23 mouse cellular contexts compared by ENCODE assay signal in genomic region chr7:124168796-124169195, GRCm38 (mm10).
"Had no signal": no experiment of that assay in that cellular context is flagged by ENCODE, and none has a peak within 500 bp of the region (broad histone marks: within the 10 kb centered on the region; RNA-seq: fewer than 3 reads in every experiment).

No protein-coding gene starts in this region.

- DNase-seq: cerebellum, adult 9-10 months; cerebellum, adult 9-11 months; cerebellum, postnatal 36 days; embryo, embryonic 11 days; forebrain, postnatal 0 days; gastrocnemius, adult 2 months; gastrocnemius, postnatal 10 days; gastrocnemius, postnatal 14 days; gastrocnemius, postnatal 25 days; gastrocnemius, postnatal 36 days; heart, adult 11 months; heart, adult 18-20 months; heart, adult 2 months had no signal

- H3K4me3 ChIP-seq: embryonic facial prominence, embryonic 10.5 days; embryonic facial prominence, embryonic 12.5 days; embryonic facial prominence, embryonic 13.5 days; embryonic facial prominence, embryonic 15.5 days; erythroblast, embryonic 14.5 days; forebrain, embryonic 10.5 days; forebrain, embryonic 12.5 days; forebrain, embryonic 13.5 days; forebrain, embryonic 15.5 days; gastrocnemius, adult 2 months; heart, adult 2 months; heart, embryonic 10.5 days had no signal

- H3K27ac ChIP-seq: embryonic facial prominence, embryonic 10.5 days; embryonic facial prominence, embryonic 12.5 days; embryonic facial prominence, embryonic 13.5 days; embryonic facial prominence, embryonic 15.5 days; forebrain, embryonic 10.5 days; forebrain, embryonic 12.5 days; forebrain, embryonic 13.5 days; forebrain, embryonic 15.5 days; gastrocnemius, adult 2 months; heart, adult 2 months; heart, embryonic 10.5 days had no signal

- H3K27me3 ChIP-seq: embryonic facial prominence, embryonic 12.5 days; embryonic facial prominence, embryonic 13.5 days; embryonic facial prominence, embryonic 15.5 days; forebrain, embryonic 12.5 days; forebrain, embryonic 13.5 days; forebrain, embryonic 15.5 days had no signal

- H3K4me1 ChIP-seq: embryonic facial prominence, embryonic 10.5 days; embryonic facial prominence, embryonic 12.5 days; embryonic facial prominence, embryonic 13.5 days; embryonic facial prominence, embryonic 15.5 days; forebrain, embryonic 10.5 days; forebrain, embryonic 12.5 days; forebrain, embryonic 13.5 days; heart, embryonic 10.5 days had no signal
